Mouse (Mus musculus): ENCODE results near the gene Six2.
"Not testable (repeated sequence)": the region's sequence is repeated elsewhere in the genome, so short reads cannot be mapped to it uniquely, and the experiment has no call there.

The Six2 gene

GRCm38 (mm10) chr17:85690323-85690968 is 2.4 kb upstream of the Six2 start:
- no peak for DNase-seq (ENCODE audit: low read depth)

DNA sequence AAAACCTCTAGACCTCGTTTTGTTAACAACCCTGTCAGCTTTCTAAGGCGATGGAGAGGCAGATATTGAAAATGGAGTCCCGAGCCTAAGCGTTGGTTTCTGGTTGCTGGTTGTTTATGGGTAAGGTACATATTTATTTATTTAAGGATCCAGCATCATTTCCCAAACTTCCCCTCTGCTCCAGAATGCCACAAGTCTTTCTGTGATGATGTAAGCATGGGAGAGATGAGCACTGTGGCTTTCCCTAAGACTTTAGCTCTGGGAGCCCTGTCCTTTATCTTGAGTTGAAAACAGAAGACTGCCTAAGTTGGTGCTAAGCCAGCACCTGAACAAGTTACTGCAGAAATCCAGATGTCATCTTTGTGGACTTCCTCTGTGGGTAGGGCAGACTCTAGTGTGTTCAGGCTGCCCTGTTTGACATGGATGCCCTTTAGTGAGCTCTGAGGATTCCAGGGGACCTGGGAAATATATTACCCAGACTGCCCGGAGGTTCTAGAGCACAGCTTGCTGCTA is 1.8 kb upstream of the Six2 start:
- DNase-seq (ENCODE audit: low read depth): no peak

DNA sequence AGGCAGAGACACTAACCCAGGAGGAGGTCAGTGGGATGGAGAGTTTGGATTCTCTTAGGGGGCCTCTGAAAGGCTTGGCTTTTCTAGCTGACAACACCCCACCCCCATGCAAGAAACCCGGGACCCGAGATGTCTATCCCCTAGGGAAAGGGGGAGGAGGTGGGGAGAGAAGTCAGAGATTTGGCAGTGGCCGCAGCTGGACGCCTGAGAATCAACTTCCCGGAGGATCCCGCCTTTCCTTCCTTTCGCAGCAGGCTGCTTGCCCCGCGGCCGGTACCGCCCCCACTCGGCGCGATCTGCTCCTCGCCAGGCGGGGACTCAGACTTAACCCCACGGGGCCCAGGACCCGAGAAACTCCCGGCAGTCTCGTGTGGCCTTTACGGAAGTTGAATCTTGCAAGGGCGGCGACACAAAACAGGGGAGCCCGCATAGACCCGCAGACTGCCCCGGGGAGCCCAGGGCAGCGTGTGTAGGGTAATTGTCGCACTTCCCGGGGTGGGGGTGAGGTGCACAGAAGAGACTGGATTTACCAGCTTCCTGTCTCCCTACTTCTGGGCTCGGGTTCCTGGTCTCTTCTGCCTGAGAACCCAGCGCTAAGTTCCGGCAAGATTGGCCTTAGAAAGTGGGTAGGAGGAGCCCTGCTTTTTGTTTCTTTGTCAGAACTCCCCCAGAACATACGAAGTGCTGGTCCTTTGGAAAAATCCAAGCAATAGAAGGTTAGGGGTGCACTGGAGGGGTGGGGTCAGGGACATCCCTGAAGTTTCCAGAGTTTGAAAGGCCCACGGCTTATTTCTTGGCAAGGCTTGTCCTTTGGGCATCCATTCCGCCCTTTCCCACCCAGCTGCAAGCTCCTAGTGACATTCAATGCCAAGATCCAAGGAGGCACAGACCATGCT is 1.1 kb upstream of the Six2 start:
- DNase-seq (ENCODE audit: low read depth): no peak

DNA sequence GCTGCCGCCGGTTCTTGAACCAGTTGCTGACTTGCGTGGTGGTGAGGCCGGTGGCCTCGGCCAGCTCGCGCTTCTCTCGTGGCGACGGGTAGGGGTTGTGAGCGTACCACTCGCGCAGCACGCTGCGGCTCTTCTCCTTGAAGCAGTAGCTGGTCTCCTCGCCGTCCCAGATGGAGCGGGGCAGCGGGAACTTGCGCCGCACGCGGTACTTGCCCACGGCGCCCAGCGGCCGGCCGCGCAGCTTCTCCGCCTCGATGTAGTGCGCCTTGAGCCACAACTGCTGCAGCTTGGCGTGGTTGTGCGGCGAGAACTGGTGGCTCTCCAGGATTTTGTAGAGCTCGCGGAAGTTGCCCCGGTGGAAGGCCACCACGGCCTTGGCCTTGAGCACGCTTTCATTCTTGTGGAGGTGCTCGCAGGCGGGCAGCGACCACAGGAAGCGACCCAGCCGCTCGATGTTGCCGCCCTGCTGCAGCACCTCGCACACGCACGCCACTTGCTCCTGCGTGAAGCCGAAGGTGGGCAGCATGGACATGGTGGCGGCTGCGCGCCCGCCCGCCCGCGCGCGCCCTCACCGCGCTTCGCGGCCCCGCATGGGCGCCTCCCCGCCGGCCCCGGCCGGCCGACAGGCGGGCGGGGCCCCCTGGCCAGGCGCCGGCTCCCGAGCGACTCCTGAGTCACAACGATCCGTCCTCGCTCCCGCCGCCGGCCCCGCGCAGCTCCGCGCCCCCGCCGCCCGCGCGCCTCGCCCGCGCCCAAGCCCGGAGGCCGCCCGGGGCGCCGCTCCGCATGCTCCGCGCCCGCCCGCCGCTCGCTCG is 446 bp downstream of the Six2 start:
- no peak for DNase-seq (ENCODE audit: low read depth)

DNA sequence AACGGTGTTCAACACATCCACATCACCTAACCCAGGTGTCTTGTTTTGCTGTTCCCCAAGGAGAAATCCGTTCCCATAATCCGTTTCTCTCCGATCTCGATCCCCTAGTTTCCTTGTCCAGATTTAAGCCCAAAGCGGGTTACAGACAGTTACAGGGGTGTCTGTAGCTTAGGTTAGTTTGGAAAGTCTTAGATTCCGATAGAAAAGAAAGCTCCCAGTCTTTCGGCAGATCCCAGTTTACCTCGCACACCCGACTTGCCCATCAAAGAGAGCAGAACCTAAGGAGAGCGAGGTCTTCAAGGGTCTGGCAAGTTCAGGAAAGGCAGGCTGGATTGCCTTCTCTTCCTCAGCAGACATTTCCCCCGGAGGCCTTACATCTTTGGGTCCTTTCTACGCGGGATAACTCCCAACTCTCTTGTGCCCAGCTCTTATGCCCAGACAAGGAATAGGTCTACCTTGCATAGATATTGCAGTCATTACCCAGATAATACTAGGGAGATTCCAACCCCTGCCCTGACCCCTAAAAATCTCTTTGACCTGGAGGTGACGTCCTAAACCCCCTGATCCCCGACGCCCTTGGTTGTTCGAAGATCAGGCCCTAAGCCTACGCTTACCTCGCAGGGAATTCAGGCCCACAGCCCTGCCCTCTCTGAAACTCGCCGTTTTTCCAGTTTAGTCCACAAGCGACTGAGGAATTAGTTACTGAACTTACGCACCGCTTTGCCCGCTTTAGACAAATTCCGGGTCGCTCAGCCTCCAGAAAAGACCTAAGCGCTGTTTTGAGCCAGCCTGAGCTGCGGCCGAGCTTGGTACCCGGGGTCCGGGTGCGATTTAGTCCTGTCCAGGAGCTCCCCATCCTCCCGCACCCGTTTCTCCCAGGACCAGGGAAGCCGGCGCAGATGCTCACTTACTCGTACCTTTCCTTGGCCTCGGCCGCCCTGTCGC is 1.3 kb downstream of the Six2 start:
- no peak for DNase-seq (ENCODE audit: low read depth)

GRCm38 (mm10) chr17:85685689-85686281 is 2.3 kb downstream of the Six2 start:
- DNase-seq (ENCODE audit: low read depth): no peak

DNA sequence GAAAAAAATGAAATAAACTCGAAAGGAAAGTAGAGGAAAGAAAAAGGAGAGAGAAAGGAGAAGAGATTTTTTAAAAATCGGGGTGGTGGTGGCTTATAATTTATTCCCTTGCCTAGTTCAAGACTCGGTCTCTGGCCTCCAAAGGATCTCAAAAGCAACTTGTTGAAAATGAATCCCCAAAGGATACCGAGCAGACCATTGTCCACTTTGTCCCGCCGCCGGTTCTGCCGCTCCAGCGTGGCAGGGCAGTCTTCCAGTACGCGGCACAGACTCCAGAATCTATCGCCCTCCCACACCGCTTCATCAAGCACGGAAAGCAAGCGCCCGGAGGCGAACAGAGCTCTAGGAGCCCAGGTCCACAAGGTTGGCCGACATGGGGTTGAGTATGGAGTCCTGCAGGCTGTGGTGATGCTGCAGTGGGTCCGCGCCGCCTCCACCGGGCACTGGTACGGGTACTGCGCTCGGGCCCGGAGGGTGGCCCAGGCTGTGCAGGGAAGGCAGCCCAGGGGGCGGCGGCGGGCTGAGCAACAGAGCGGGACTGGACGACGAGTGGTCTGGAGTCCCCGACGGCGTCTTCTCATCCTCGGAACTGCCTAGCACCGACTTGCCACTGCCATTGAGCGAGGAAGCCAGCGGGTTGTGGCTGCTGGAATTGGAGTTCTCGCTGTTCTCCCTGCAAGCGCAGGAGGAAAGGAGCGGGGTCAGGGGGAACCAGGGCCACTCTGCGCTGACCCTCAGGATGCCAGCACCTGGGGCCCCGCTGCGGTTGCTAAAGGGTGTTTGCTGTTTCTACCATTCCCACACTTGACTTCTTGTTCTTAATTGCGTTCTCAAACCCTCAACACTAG is 3.0 kb downstream of the Six2 start:
- DNase-seq (ENCODE audit: low read depth): no peak

GRCm38 (mm10) chr17:85684436-85684835 is 3.6 kb downstream of the Six2 start:
- DNase-seq (ENCODE audit: low read depth): not testable (repeated sequence)

GRCm38 (mm10) chr17:85683984-85684307 is 4.1 kb downstream of the Six2 start:
- no peak for DNase-seq (ENCODE audit: low read depth)

DNA sequence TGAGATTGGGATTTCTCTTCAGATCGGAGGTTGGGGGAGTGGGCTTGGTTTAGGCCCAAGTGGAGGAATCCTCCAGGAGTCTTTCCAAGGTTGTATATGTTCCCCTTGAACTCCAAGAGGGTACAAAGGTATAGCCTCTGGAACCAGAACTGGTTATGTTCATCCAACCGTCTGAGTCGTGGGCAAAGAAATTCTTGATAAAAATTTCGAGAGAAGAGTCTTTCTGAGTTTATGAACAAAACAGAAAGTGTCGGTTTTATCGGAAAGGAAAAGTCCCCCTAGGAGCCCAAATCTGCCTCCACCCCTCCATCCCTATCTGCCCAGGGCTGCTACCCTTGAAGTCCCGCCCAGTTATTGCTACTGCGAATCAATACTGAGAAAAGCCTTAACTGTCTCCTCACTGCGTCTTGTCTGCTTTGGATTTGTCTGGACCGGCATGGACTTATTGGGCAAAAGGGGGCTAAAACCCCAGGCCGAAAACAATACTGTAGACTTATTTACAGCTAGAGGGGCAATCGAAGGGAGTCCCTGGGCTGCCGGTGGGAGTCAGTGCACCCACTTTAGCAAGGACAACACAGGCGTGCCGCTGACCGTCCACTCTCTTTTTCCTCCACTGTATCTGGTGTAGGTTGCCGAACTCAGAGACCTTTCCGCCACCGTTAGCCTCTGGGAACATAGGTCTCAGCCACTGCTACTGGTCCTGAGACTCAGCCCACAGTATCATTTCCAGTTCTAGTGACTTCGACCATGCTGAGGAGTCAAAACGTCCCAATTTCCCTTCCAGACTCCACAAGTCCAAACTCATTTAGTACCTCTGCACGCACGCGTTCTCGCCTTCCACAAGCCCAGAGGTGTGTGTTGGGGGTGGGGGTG is 4.7 kb downstream of the Six2 start:
- no peak for DNase-seq (ENCODE audit: low read depth)

DNA sequence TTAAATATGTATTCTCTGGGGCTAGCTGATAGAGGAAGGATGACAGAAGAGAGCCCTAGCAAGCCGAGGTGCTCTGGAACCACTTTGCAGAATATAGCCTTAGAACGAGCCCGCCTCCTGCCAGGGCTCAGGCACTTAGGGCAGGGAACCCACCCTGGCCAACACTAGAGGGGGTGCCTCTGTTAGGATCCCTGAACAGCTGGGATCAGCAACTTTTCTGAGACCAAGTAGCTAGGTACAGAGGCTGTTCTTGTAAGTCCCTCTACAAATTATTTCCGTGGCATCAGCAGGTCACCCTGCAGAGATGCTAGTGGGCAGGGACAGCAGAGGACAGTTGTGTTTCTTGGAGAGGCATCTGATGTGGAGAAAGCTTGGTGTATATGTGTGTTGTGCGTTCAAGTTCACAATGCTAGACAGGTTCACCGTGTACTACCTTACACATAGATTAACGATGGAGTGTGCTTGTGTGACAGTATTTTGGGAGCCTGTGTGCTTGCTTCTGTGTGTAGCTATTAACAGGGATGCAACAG is 5.8 kb downstream of the Six2 start:
- no peak for DNase-seq (ENCODE audit: low read depth)

- no peak for DNase-seq (ENCODE audit: low read depth)
Measured at GRCm38 (mm10) chr17:85681741-85682140, 6.3 kb downstream of the Six2 start.

DNA sequence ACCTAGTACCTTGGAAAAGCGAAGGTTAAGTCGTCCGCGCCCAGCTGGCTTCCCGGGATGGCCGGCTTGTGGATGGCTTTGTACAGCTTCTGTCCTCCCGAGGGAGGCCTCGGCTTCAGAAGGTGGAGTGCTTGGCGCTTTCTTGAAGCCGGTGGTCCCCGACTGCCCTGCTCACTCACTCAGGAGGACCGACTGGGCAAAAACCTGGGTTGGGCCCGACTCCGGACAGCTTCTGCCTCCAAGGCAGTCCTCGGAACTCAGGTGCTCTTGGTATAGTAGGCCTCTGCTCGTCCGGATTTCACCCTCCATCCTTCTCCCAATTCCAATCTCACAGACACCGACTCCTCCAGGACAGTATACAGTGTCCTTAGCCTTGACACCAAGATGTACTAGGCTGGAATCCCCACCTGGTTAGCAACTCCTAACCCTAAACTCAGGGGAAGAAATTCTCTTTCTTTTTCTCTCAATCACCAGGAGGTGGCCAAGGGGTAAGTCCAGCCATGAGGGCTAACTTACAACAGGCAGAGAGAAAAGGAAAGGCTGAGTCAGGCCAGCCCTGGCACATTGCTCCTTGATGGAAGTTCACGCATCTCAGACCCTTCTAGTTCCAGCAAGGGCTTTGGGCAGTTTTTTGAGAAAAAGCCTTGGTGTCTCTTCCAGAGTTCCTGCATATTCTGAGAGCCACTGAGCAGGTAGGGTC is 7.1 kb downstream of the Six2 start:
- no peak for DNase-seq (ENCODE audit: low read depth)

DNA sequence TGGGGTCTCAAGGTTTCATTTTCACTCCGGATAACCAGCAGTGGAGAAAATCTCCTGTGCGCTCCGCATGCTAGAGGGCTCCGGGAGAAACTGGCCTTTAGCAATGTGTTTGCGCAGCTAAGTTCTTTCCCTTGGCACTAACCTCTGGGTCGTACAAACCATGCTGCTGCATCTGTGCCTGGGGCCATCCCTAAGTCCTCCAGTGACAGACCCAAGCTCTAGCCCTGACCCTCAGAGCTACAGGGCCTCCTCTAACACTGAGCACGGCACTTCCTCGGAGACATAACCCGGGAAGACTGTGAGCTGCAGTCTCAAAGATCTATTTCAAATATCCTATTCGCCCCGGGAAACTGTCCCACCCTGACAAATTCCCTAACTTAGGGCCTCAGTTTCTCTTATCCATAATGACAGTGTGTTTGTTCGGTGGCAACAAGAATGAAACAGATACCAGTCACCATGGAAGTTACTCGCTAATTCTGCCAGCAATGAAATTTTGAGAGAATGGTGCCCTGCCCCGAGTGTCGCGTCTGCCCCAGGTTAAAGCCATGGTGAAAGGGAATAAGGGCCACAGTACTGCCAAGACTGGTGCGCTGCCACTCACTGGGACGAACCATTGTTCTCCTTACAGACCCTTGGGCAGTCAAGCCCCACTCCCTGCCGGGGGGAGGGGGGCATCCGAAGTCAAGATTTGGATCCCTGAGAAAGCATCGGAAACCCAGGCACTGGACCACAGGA is 7.8 kb downstream of the Six2 start:
- no peak for DNase-seq (ENCODE audit: low read depth)

DNA sequence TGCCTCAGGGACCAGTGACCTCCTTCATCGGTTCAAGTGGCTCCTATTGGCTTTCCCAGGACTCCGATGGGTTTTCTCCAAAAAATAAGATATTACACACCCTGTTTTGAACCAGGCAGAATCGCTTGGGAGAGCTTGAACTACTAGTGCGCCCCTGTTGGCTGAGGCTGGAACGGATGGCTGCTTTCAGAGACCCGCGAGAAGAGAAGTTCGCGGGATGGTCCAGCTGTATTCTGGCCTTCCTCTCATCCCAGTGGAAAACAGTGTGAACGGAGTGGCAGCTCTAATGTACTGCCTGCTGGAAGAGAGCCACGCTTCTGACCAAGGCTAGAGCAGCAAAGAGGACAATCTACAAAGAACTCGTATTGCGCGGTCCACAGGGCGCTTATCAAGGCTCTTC is 8.4 kb downstream of the Six2 start:
- no peak for DNase-seq (ENCODE audit: low read depth)

DNA sequence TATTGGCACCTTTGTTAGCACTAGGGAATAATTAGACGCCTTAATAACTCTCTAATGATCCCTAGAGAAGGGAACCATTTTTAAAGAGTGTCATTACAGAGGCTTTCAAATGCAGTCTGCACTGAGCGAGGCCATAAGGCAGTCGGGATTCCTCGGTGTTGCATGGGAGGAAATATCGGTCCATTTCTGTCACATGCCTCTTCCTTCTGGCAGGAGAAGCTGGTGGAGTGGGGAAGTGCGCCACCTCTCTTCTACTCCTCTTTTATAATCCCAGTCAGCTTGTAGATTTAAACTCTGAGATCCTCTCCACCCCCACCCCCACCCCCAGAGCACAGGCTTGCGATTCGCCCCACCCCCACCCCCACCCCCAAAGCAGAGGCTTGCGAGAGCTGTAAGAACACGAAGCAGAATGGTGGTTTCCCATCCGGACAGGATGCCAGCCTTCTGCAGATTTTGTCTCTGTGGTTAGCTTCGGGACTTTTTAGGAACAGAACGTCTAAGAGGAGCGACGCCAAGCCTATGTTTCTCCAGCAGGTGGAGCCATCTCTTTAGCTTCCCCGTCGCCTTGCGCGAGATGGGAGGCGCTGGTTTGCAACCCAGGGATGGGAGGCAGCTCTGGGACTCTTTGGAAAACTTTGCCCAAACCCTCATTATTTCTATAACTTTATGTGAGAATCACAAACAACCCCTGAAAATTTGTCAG is 23.3 kb downstream of the Six2 start:
- peak; percentile 34 for DNase-seq (ENCODE audit: low read depth)

GRCm38 (mm10) chr17:85664202-85664601 is 23.9 kb downstream of the Six2 start:
- DNase-seq (ENCODE audit: low read depth): no peak
